Mouse (Mus musculus) layer of hippocampus, adult 18-20 months (tissue): ENCODE data around the gene 4930503B20Rik. TPM values are rescaled to one million over a fixed set of nuclear protein-coding genes. Genes with fewer than 3 reads are reported as not detected.

Experiments used
- DNase-seq, 2 experiments: peaks; one replicate each; pipeline ENCODE4 v3.0.0; 2022; ENCODE audit warnings: low spot score in 2 of 2
- long read RNA-seq: library from polyadenylated mRNA; stranded (forward); transcript quantifications from one replicate; pipeline ENCODE4 v2.0.0, GENCODE M21; 2021
- total RNA-seq, 2 experiments: library from RNA; stranded (reverse); gene quantifications; 2 replicates each; pipeline ENCODE4 v1.2.3; 2021

4930503B20Rik gene
- total RNA-seq, result not detected
- long read RNA-seq, result 0 reads

DNA sequence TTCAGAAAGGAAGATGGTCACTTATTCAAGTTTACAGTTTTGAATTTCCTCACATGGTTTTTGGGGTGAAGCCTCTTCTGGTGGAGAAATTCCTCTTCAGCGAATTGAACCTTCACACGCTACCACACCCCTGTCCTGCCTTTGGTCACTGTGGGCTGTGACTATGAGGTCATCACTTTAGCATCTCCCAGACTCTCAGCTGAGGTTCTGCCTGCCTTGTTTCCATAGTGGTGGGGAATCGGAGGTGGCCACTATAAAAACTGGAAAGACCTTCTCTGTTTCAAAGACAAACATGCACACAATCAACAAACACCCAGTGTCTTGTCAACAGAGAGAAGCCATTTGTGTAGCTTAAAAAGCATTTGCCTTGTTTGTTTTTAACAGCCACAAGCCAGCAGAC lies at the start of gene 4930503B20Rik:
TSS of gene 4930503B20Rik (minus strand) at position 101 of the 400 bp plus-strand sequence.
- no peak for DNase-seq

DNA sequence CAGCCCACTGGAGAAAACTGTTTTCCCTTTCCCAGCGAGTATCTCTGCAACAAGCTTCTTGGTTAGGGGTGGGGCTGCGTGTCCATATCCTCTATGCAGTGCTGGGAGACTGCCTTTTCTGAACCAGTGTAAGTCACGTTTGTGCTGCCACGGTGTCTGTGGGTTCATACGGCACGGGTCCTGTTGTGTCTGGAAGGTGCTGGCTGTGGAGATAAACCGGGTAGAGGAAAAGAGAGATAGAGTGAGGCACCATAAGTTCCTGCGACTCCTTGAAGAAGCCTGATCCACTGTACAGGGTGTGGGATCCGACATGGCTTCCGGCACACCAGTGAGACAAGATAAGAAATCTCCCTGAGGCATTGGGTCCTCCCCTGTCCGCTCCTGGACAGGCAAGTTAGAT lies 48.9 kb upstream of the 4930503B20Rik start:
- no peak for DNase-seq

DNA sequence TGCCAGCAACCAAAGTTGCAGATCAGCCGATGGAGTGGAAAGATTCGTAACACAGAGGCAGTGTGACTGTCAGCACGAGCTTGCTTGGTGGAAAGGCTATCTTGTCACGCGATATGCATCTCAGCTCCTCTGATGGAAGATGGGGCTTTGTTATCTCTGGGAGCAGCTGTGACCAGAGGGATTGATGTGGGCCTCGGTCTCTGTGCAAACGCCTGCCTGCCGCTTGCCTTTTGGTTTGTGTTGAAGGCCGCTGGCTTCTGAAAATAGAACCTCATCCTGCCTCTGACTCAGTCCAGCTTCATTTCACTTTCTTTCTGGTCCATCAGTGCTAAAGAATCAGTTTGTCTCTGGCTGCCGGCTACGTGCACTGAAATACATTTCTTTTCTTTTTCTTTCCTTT lies 47.9 kb upstream of the 4930503B20Rik start:
- DNase-seq, result no peak

- DNase-seq, result no peak
Observed at GRCm38 (mm10) chr3:146692547-146692946, 41.4 kb upstream of the 4930503B20Rik start.

GRCm38 (mm10) chr3:146687121-146687725 lies 36.1 kb upstream of the 4930503B20Rik start:
- DNase-seq, result no peak

GRCm38 (mm10) chr3:146686428-146686827 lies 35.3 kb upstream of the 4930503B20Rik start:
- no peak for DNase-seq

DNA sequence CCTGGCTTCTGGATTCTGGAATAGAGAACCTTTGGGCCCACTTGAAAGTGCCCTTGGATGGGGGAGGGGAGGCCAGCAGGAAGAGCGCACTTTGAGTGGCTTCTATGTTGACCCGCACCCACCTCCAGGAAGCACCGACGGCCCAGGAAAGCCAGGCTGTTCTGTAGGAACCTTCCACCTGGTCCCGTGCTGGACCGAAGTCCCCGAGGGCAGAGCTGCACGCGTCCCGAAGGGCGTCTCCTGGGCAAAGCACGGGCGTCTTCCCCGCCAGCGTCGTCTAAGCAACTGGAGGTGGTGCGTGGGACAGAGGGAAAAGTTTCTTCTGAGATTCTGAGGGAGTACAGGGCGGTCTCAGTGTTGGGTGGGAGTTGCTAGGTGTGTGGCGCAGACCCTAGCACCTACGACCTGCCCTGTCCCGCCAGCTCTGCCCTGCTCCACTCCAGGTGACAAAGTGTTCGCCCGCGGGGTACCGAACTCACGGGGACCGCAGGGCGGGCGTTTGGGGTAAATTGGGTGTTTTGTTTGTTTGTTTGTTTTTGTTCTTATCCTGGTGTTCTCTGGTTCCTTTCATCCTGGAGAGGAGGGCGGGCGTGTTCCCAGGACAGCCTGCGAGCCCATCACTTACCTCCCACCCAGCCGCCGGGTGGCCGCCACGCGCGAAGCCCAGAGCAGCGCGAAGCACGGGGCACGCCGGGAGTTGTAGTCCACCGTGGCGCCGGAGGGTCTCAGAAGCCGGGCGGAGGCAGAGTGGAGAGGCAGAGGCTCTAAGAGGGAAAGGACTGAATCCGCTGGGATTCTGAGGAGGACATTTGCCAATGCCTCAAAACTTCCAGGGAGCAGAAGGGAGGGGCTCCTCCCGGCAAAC lies 33.9 kb upstream of the 4930503B20Rik start, which contains the start of gene Samd13:
TSS of gene Samd13 (minus strand) at position 782 of the 865 bp plus-strand sequence.
- DNase-seq, result peak in 1 of 2 experiments; percentile 20

DNA sequence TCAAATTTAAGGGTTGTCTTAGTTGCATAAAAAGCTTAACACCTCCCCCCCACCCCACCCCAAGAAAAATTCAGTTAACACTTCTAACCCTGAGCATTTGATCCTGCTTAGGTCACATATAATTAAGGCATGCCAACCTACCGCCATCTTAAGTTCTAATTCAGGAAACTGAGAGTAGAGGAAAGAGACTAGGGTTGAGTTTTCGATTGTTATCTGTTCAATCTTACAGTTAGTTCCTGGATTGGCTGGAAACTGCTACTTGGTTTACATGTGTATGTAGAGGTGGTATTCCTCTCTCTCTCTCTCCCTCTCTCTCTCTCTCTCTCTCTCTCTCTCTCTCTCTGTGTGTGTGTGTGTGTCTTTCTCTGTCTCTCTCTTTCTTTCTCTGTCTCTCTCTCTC lies 32.0 kb upstream of the 4930503B20Rik start:
- no peak for DNase-seq

GRCm38 (mm10) chr3:146682140-146682651 lies 31.1 kb upstream of the 4930503B20Rik start:
- peak; percentile 22 to 81 for DNase-seq

GRCm38 (mm10) chr3:146681696-146682095 lies 30.6 kb upstream of the 4930503B20Rik start:
- no peak for DNase-seq

DNA sequence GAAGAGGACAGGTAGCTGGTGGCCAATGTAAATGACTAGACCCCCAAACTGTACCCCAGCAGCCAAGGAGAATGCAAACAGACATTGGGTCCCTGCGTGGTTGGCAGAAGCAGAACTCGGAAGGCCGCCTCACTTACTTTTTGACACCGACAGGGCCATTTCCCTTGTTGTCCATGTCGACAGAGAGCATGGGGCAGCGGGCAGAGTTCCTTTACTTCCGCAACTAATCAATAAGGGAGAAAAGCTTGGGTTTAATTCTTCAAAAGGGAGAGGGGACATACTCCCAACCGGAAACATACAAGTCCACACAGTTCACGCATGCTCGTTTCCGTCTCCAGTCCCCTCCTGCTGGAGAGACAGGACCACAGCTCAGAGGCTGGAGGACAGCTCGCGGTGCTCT lies 29.5 kb upstream of the 4930503B20Rik start:
- DNase-seq, result no peak

GRCm38 (mm10) chr3:146679646-146680045 lies 28.5 kb upstream of the 4930503B20Rik start:
- no peak for DNase-seq

- no peak for DNase-seq
Observed at GRCm38 (mm10) chr3:146676193-146676592, 25.1 kb upstream of the 4930503B20Rik start.

DNA sequence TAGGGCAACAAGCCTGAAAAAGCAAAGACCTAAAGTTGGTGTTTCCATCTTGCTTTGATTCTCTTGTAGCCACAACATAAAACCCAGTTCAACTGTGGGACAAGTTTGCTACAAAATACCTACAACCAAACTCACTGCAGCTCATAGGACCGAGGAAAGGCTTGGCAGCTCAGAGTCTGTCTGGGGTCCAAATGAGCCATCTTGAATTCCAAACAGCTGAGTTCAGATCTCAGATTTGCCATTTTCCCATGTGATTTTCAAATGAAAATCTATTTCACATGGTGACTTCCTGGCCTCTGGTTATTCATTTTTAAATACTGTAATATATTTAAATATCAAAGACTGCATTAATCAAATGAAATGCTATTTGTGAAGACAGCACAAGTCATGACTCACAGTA lies 24.0 kb upstream of the 4930503B20Rik start:
- no peak for DNase-seq

- DNase-seq, result no peak
Observed at GRCm38 (mm10) chr3:146671121-146671520, 20.0 kb upstream of the 4930503B20Rik start.

DNA sequence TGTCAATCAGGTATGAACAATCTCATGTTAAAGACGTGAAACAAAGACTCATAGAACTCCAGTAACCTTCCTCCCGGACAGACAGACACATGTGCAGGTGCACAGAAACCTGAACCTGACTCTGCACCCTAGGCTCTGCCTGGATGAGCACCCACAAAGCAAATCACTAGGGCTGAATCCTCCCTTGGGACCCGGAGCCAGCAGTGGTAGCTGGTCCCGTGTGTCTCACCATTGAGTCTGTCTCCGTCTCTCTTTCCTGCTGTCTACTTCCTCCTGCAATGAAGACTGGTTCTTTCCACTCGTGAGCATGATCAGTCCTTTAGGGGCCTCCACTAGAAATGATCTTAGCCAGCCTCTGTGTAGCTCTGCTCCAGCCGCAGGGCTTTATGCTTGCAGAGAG lies 10.8 kb upstream of the 4930503B20Rik start:
- no peak for DNase-seq

GRCm38 (mm10) chr3:146661001-146661400 lies 9.9 kb upstream of the 4930503B20Rik start:
- peak in 1 of 2 experiments; percentile 51 for DNase-seq

DNA sequence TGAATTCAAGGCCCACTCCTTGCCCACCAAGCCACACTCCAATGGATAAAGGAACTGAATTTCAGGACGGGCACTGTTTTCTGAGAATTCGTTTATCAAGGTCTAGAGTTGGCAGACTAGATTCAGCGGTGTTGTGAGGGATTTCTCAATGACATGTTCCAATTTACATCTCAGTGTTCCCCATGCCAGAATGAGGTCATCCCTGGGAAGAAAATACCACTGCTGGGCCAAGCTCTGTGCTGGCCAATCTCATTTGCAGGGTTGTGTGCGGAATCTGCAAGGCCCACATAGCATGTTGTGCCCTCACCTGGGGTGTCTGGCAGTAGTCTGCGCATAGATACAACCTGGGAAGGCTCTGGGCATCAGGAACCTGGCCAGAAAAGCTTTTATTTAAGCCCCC lies 8.2 kb upstream of the 4930503B20Rik start:
- DNase-seq, result no peak

GRCm38 (mm10) chr3:146658061-146658639 lies 7.0 kb upstream of the 4930503B20Rik start:
- DNase-seq, result peak; percentile 22 to 59

DNA sequence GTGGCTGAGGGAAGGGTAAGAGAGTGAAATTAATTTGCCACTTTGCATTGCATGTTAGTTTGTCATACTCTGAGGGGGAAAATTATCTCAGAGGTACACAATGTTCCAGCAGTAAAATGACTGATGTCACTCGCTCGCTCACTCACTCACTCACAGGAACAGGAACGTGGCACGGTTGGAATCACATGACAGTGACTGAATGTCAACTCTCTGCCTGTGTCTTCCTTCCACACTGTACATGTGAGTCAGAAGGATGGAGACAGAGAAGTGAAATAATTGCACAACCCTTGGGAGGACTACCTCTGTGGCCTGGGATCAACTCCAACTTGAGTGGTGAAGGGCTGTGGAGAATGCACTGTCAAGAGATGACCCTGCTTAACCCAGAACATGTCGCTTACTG lies 6.3 kb upstream of the 4930503B20Rik start:
- peak in 1 of 2 experiments; percentile 32 for DNase-seq

DNA sequence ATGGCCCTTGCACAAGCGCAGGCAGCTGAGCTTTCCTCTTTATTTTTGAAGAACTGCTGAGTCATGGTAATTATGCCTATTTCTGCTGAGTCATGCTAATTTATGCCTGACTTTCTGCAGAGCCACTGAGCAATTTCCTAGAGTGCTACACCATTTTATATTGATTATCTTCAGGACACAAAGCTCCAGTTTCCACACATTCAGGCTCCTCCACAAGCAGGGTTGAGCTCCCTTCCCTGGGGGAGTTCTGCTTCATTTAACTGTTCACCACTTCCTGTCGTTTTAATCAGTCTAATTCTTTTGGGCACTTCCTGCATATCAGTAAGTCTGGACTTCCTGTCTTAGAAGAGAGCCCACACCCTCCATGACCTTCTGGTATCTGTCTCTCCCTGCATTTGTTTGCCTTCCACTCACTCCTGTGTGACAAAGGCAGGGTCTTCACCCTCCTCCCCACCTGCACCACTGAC lies 4.0 kb upstream of the 4930503B20Rik start:
- DNase-seq, result no peak

DNA sequence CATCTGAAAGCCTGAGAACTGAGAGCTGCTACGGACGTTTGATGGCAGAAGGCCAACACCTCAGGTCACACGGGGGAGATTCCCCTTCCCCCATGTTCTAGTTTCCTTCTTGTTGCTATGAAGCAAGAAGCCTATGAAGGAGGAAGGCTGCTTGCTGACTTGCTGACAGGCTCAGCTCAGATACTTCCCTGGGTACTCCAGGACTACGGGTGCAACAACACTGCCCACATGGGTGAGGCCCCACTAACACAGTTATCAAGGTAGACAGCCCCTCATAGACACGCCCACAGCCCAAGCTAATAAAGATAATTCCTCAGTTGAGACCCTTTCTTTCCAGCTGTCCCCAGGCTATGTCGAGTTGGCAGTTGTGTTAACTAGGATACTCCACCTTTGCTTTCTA lies 2.6 kb upstream of the 4930503B20Rik start:
- no peak for DNase-seq
